Mouse (Mus musculus): ENCODE measurements around the gene Slc16a6. TPM values are rescaled to one million over a fixed set of nuclear protein-coding genes. Genes with fewer than 3 reads are reported as not detected.
"Not testable (repeated sequence)": the region's sequence is repeated elsewhere in the genome, so short reads cannot be mapped to it uniquely, and the experiment has no call there.

Slc16a6 gene
- polyA plus RNA-seq (2015; fragmentation: Nextera tagmentation; extraction: Ambion mirVana), result 14.4 TPM in 2 replicates

DNA sequence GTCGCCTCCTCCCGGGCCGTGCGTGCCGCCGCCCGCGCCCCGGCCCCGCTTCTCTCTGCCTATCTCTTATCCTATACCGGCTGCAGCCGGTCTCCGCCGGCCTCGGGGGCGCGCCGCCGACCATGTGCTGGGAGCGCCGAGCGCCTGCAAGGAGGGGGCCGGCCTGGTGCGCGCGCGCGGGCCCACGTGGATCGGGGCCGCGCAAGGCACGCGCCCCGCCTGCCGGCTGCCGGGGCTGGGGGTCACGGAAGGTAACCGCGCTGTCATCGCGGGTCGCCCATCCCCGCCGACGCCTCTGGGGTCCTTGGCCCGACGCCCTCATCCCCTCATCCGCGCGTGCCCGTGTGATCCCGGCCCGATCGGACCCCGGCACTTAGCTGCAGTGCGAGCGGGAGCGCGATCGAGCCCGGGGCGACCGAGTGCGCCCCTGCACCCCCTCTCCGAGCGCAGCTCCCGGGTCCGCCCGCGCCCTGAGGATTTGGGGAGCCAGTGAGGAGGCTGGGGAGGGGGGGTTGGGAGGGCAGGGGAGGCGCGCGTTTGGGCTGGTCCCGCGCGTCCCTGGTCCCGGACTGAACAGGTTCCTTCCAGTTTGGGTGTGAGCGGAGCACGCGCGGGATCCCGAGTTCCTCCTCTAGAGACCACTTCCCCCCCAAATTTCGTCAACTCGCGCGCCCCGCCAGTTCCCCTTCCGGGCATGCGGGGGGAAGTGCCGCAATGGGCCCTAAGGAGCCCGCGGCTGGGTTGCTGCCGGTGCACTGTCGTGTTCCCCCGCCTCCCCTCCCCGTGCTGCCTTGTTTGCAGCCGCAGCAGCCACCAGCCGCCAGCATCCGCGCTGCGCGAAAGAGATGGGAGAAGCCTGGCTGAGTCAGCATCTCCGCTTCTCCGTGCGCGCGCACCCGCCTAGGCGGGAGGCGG is at the start of gene Slc16a6, which contains the start of gene Arsg:
Gene Slc16a6, minus strand, starts transcription at position 428 of the 915 bp plus-strand sequence.
Gene Arsg, plus strand, starts transcription at position 204 of the 915 bp plus-strand sequence.
- peak; percentile 96 for DNase-seq (ENCODE audit: low spot score)

DNA sequence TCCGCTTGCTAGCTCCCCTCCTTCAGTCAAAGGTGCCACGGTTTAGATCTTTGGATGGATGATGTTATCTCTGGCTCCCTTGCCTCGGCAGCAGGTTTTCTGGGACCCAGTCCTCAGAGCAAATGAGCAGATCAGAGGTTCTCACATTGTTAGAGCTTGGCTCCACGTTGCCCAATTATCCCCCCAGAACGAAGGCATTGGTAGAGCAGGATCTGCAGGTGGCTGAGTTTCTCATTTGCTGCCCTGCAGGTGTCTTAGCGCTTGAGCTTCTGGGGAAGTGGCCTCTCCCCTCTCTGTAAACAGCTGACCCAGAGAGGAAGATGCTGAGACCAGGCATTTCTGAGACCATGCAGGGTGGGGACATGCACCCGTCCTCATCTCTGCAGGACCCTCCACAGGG is 47.6 kb upstream of the Slc16a6 start:
- DNase-seq (ENCODE audit: low spot score), result no peak

DNA sequence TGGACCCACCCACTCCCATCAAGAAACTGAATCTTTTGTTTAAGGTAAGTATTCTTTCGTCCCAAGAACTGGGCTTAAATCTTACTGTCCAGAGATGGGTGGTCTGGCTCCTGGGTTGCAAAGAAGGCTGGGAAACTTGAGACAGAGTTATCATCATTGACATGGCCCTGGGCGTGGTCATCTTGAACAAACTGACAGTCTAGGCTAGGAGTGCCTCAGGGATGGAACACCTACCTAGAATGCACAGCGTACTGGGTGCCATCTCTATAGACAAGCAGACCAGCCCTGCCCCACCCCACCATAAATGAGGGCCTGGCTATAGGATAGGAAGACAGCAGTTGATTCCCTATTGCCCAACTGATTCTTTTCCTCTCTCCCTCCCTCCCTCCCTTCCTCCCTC is 44.4 kb upstream of the Slc16a6 start:
- DNase-seq (ENCODE audit: low spot score), result no peak

DNA sequence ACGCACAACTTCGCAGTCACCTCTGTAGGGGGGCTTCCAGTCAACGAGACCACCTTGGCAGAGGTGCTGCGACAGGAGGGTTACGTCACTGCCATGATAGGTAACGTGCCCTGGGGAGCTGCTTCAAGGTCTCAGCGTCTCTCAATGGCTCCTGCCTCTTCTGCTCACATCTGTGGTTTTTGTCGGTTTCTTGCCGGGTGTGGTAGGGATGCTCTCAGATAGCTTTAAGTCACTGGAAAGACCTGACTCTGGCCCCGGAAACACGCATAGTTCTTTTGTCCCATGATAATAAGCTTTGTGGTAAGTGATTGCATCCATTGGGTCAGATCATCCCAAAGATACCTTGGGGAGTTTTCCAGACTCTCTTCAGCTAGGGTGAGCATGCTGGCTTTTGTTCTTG is 43.9 kb upstream of the Slc16a6 start:
- DNase-seq (ENCODE audit: low spot score), result no peak

DNA sequence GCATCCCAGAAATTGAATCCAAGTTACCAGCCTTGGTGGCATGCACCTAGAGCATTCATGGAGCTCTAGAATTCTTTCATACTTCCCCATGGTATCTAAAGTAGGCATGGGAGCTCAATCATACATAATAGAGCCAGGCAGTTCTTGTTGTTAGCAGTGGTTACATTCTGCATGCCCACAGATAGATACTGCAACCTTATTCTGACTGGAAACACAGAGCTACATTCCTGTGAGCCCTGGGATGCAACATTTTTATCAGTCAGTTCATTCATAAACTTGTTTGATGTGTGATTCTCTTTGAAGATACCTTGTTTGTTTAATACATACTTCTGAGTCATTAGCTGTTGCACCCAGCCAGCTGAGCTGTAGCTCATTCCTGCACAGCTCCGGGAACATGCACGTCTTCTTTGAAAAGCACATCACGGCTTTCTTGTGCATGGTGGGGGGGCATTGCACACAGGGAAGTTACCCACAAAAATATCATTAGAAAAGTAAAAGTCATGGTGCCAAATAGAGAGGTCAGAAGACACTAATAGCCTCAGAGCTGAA is 40.7 kb upstream of the Slc16a6 start:
- DNase-seq (ENCODE audit: low spot score), result no peak

DNA sequence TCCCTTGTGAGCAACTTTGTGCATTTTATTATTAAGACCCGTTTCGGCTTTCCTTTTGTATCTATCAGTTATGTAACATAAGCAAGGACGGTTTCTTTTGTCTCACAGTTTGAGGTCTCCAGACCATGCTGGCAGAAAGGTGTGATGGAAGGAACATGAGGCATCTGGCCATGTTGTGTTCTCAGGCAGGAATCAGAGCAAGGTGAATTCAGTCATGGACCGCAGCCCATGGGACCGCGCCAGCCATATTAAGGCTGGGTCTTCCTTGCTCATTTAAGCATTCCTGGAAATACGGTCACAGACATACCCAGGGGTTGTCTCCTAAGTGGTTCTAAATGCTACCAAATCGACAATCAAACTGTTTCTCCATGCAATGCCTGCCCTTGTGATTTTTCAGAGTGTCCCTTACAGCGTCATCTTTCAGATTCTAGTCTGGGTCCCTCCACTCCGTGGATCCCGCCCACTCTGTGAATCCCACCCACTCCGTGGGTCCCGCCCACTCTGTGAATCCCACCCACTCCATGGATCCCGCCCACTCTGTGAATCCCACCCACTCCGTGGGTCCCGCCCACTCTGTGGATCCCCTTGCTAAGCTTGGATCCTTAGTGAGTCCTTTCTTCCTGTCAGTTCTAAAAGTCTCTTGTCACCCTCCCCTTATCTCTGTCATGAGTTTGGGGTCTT is 39.7 kb upstream of the Slc16a6 start:
- DNase-seq (ENCODE audit: low spot score), result no peak

DNA sequence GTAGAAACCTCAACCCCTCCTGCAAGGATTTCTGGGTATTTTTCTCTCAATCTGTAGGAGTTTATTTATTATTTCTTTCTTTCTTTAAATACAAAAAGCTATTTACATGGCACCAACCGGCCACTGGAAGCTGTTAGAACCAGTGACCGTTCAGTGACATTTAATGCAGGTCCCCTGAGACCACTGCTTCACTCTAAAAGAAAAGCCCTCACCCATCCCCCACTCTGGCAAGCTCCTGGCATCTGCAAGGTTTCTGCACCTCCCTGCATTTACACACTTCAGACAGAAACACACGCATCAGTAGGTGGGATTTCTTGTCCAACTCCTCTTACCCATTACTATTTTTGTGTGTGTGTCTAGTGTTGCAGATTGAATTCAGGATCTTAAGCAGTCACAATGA is 33.7 kb upstream of the Slc16a6 start:
- no peak for DNase-seq (ENCODE audit: low spot score)

DNA sequence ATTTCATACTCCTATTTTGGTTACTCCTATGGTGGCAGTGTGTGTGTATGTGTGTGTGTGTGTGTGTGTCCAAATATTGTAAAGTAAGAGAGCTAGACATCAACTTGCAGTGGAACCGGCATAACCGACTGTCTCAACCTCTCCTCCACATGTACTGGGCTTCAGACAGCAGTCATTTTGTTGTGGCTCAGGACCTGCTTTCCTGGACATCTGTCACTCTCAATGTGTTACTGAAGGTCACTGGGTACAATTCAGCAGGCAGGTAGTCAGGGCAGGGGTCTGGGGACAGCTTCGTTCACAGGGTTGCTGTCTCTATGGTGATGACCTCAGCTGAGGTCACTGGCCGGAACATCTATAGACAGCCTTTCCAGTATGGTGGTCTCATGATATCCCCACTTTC is 32.4 kb upstream of the Slc16a6 start:
- no peak for DNase-seq (ENCODE audit: low spot score)

DNA sequence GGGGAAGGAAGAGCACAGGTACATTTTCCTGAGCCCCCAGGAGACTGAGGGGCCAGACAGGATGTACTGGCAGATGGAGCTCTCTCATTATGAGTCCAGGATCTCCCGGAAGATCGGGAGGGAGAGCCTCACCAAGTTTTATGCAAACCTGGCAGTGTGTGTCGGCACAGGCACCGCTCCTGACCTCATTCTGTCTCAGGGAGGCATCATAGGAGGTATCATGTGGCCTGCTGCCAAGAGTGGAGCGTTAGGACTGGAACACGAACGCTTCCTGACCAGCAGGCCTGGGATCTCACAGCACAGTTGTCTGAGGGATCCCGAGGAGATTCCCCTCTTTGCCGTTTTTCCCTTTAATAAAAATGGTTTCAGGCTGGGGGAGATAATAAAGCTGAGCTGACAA is 31.6 kb upstream of the Slc16a6 start:
- no peak for DNase-seq (ENCODE audit: low spot score)

DNA sequence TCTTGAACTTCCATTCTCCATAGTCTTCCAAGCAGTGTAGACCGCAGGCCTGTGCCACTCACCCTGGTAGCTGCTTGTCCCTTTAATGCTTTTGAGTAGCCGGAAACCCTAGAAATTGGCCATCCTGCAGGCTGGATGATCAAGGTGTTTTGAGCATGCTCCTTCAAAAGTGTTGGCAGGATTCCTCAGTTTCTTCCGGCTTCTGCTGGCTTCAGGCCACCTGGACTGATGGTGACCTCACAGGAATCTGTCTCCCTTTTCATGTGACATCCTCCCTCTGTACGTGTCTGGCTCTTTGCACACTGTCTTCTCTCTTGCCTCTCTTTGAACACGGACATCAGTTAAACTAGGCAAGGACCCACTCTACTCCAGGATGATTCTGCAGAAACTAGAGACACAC is 26.8 kb upstream of the Slc16a6 start:
- DNase-seq (ENCODE audit: low spot score), result no peak

DNA sequence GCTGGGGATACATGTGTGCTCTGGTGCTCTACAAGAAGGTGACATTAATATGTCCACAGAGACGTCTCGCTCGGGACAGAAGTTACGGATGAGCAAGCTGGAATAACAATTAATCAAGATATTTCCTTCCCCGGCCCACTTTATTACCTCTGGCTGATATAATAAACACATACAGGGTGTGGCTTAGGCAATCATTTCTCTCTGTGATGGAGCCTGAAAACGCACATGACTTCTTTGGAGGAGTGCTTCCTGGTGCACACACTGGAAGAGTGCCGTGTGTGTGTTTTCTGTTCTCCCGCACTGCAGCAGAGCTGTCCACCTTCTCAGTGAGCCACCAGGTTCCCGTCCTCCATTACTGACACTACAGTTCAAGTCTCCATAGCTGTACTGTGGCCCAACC is 24.6 kb upstream of the Slc16a6 start:
- DNase-seq (ENCODE audit: low spot score), result no peak

DNA sequence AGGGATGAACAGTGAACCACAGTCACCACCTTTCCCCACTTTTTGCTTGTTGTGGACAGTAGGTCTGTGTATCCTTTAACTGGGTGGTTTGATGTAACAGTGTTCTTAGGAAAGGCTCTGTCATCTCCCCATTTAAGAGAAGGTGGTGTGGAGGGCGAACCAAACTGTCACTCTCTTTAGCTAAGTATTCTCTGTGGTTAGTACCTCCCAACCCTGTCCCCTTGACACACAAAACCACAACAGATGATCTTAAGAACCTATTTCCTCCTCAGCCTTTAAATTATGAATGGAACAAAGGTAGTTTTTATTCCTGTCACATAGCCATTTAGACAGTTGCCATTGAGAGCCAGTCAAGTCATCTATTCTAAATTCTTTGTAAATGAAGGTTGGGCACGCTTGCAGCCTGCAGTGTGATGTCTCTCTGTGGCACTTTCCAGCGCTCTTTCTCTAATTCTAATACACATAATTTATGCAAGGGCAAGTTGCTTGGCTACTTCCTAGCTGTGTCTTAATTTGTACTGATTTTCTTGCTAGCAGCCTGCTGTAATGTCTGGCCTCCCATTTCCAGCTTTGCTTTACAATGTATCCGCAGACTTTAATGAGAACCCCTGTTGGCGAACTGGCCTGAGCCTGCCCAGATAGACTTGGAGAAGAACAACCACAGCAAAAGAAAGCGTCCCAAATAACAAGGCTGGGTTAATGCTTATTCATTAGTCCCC is 23.8 kb upstream of the Slc16a6 start:
- peak; percentile 30 for DNase-seq (ENCODE audit: low spot score)

DNA sequence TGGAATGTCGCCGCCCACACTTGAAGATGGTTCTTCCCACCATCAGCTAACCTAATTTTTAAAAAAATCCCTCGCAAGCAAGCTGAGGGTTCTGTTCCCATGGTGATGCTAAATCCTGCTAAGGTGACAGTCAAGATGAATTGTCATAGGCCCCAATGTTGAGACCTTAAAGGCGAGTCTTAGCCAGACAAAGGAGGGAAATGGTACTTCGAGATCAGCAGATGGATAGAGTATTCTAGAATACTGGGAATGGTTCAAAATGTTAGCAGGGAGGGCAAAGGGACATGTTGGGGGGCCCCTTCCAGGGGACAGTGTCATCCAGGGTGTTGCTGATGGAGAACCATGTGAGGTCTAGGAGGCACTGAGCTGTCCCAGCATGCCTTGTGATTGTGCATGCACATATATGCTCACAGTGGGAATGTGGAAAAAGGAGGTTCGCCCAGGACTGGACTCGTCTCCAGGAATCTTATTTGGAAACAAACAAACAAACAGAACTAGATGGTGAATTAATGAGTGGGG is 23.1 kb upstream of the Slc16a6 start:
- DNase-seq (ENCODE audit: low spot score), result no peak

DNA sequence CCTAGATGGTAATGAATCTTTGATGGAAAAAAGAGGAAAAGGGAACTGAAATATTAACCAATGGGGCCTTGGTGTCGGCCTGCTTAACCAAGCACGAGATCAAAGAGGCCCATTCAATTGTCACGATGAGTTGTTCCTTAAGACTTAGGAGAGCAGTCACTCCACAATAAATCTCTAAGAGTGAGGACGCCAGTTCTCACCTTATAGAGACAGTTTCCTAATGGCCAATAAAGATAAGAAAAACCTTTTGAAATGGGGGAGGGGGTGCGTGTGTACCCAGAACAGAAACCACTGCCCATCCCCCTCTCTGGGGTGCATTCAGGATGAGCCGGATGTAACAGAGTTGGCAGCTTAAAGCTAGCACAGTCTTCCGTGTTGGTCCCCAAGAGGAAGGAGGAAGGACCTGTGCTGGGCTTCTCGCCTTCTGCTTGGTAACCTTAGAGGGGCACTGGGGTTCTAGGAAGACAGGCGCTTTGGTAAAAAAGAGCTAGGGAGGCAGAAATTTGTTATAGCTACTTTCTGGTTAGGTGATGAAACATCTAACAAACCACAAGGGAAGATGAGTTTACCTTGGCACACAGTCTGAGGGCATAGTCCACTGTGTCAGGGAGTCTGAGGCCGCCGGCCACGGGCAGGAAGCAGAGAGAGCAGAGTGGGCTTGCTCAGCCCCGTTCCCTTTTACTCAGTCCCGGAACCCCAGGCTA is 22.5 kb upstream of the Slc16a6 start:
- peak; percentile 78 for DNase-seq (ENCODE audit: low spot score)

DNA sequence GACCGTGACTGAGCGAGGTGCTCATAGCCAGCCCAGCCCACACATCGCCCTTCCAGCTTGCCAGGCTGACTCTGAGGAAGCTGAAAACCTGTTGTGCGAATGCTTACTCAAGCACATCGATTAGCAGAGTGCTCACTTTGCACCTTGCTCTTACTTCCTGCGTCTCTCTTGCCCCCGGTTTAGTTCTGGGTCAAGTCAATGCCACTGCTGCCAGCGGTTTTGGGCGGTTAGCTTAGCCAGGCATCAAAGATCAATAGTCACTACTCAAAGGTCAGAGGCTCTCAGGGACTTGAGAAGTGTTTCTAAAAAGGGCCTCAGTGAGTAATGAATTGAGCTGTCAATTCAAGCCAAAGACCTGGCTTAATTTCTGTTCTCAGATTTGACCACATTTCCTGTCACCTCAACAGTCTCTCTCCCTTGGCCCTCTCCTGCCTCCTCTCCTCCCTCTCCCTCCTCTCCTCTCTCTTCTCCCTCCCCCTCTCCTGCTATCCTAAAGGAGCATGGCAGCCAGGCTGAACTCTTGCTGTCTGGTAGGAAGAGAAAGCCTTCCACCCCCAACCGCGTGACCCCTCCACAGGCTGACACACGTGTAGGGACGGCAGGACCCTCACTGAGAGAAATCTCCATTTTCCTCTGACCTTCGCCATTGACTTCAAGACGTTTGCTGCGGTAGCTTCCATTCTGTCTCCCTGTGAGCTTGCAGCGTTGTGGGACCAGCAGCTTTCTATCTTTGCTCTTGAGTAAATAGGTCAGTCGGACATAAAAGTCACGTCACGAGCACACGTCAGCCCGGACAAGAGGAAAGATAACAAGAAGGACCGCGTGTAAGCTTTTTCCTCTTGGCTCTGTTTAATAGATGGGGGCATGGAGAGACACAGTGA is 21.7 kb upstream of the Slc16a6 start:
- DNase-seq (ENCODE audit: low spot score), result no peak

DNA sequence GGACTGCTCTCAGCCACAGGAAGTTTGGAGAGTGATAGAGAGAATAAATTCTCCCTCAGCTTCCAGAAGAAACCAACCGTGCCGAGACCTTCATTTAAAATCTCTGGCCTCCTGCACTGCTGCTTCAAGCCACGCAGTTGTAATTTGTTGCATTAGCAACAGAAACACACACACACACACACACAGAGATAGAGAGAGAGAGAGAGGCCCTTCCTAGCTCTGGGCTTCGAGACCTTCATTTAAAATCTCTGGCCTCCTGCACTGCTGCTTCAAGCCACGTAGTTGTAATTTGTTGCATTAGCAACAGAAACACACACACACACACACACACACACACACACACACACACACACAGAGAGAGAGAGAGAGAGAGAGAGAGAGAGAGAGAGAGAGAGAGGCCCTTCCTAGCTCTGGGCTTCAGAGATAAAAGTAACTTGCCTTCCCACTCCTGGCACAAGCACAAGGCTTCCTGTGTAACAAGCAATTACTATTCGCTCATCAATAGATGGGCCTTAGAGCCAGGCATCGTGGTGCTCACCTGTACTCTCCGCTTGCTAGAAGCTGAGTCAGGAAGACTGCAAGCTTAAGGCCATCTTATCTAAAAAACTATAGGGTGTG is 19.6 kb upstream of the Slc16a6 start:
- DNase-seq (ENCODE audit: low spot score), result not testable (repeated sequence)

DNA sequence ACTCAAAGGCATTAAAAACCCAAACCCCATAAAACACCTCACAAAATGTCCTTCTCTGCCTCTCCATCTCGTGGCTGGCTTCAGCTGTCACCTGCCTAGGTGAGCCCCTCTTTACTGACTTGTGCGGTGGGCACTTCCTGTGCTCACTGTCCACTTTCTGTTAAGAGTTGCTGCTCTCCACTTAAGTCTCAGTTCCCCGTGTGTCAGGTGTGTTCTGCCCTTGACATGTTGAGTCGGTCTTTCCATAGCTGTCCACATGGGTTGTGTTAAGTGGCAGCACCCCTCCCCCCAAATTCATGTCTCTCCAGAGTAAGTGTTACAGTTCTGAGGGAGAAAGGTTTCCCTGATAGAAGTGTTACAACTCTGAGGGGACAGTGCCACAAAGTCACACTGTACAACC is 18.4 kb upstream of the Slc16a6 start:
- no peak for DNase-seq (ENCODE audit: low spot score)

DNA sequence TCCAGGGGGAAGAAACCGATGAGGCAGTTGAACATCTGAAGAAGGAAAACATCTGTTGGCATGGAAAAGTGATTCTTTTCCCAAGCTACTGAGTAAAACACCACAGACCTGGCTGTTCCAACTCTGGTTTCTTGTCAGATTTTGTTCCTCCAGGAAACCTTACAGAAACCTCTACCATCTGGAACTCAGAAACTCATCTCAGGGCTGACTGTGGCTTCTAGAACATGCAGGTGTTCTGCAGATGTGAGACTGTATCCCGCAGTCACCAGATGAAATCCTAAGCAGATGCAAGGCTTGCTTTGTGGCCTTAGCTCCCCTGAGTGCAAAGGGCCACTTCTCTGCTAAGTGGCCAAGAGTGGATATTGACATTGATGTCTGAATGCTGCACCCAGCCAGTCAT is 16.4 kb upstream of the Slc16a6 start:
- DNase-seq (ENCODE audit: low spot score), result no peak

DNA sequence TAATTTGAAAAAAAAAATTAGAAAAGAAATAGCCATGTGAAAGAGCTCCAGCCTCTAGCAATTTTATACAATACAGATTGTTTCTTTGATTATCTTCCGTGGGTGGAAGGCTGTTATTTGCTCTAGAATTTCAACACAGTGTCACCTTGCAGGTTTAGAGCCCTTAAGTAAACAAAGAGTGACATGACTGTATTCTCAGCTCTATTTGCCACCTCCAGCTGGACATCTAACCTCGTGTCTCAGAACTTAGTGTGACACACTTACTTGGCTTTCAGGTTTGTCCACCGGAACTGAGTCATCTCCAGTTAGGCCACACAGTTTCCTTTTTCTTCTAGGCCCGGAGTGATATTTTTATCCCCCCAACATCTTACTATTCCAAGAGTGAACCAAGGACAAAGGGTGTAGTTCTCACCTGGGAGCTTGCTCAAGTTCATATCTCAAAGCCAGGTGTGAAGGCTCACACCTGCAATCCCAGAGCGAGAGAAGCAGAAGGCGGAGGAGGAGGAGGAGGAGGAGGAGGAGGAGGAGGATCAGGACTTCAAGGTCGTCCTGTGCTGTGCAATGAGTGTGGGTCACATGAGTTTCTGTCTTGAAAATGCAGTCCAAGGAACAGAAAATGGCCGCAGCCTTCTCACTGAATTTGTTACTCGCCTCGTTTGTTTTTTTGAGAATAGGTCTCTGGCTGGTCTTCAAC is 14.7 kb upstream of the Slc16a6 start:
- DNase-seq (ENCODE audit: low spot score), result no peak
